ENCODE assay signal across 12 mouse cellular contexts in genomic region chr1:43522976-43523375, GRCm38 (mm10).
"Had no signal": no experiment of that assay in that cellular context is flagged by ENCODE, and none has a peak within 500 bp of the region (broad histone marks: within the 10 kb centered on the region; RNA-seq: fewer than 3 reads in every experiment).

No protein-coding gene starts in this region.

- H3K4me2 ChIP-seq: limb, embryonic 13.5 days; midbrain, embryonic 12.5 days had no signal

- ATAC-seq: midbrain, embryonic 16.5 days had no signal

- H3K27ac ChIP-seq: layer of hippocampus, adult 2 months; limb, embryonic 13.5 days; liver, embryonic 14.5 days; midbrain, embryonic 12.5 days had no signal

- H3K9ac ChIP-seq: limb, embryonic 13.5 days; liver, embryonic 14.5 days; midbrain, embryonic 12.5 days had no signal

- DNase-seq: kidney, postnatal 10 days; kidney, postnatal 4 days; left cerebral cortex, postnatal 4 days; lung, adult 18-20 months; right cerebral cortex, adult 18-20 months; right cerebral cortex, postnatal 25 days; thymus, postnatal 4 days had no signal

- H3K9me3 ChIP-seq: limb, embryonic 13.5 days; midbrain, embryonic 12.5 days had no signal

- H3K4me1 ChIP-seq: midbrain, embryonic 12.5 days had no signal

- H3K4me3 ChIP-seq: layer of hippocampus, adult 2 months; limb, embryonic 13.5 days; midbrain, embryonic 12.5 days had no signal

- H3K36me3 ChIP-seq: midbrain, embryonic 12.5 days had no signal

- H3K27me3 ChIP-seq: limb, embryonic 13.5 days; midbrain, embryonic 12.5 days had no signal
